Mouse (Mus musculus): ENCODE results near the gene Rnaseh2a.

- TF ChIP-seq CTCF (IDR thresholded peaks at IDR 0.05; ENCODE audit: low read depth) = peak; percentile 91
- TF ChIP-seq EP300 (optimal IDR thresholded peaks at IDR 0.05) = no peak
Measured at GRCm38 (mm10) chr8:84956768-84957167, 12.8 kb downstream of the Rnaseh2a start.
